Mouse (Mus musculus): Measurements from ENCODE around the gene Tnnt3. TPM values are rescaled to one million over a fixed set of nuclear protein-coding genes. Genes with fewer than 3 reads are reported as not detected.

The Tnnt3 gene
- polyA plus RNA-seq, 1 experiment from 2014 or later: 1.5 TPM

DNA sequence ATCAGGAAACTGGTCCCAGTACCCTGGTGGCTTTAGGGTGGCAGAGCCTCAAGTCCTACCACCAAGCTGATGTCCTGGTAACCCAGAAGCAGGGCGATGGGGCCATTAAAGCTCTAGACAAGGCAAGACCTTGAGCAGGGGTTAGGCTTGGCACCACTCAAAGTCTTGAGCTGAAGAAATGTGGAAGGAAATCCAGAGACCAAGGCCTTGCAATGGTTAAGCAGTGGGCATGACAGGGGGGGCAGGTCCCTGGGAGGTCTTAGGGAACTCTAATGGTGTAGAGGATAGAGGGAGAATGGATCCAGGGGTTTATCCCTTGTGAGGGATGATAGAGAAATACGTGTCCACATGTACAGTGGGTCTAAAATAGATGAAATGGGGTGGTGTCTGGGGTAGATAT lies 25.2 kb upstream of the Tnnt3 start:
- TF ChIP-seq EP300 (IDR thresholded peaks at IDR 0.05): no peak
- Histone ChIP-seq H3K4me1 (ENCODE audit: insufficient read depth, low read depth, low read length) (0 out of 2 replicates have a peak, but pooled peaks cover 4% of the 10 kb centered on the region), H3K9ac (replicated peaks; ENCODE audit: low read depth) (no peak overlapping the region), H3K27me3 (replicated peaks; ENCODE audit: insufficient read depth, low read length) (no peaks in the 10 kb centered on the region), H3K4me3 (ENCODE audit: low read depth, low read length) (no peak overlapping the region), H3K27ac (ENCODE audit: low read length) (no peak overlapping the region), H3K4me2 (replicated peaks; ENCODE audit: low read depth, low read length) (no peak overlapping the region), H3K9me3 (ENCODE audit: low read length) (no peaks in the 10 kb centered on the region), H3K36me3 (ENCODE audit: insufficient read depth, low read length) (no peaks in the 10 kb centered on the region)
- DNase-seq (ENCODE audit: low spot score) (no peak), ATAC-seq (no peak)
- WGBS: 75% methylated on average over 2 of the region's 2 CpGs

DNA sequence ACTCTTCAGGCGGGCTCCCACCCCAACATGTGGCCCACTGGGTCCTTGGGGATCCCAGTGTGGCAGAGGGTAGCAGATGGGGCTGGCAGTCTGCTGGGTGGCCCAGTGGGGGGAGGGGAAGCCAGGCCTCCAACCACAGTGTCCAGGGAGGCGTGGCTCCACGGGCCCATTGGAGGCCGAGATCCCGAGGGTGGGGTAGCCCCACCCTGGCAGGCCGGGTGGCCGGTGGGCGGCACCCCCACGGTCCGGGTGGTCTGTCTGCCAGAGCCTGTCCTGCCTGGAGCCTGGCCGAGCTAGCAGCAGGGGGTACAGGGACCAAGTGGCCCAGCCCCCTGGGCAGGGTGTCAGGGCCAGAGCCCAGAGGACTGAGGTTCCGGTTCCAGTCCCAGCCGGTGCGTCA lies 23.8 kb upstream of the Tnnt3 start:
- H3K27ac ChIP-seq (ENCODE audit: low read length): peak overlapping the region; percentile 68; the same call in 1 of the 2 replicates
- H3K9ac ChIP-seq (replicated peaks; ENCODE audit: low read depth): peak overlapping the region; percentile 46; the same call in 1 of the 2 replicates
- peak; percentile 41 for DNase-seq (ENCODE audit: low spot score)
- H3K9me3 ChIP-seq (ENCODE audit: low read length): no peaks in the 10 kb centered on the region
- H3K27me3 ChIP-seq (replicated peaks; ENCODE audit: insufficient read depth, low read length): no peaks in the 10 kb centered on the region
- peak overlapping the region; percentile 22; the same call in 1 of the 2 replicates for H3K4me3 ChIP-seq (ENCODE audit: low read depth, low read length)
- no peak for TF ChIP-seq CTCF (IDR thresholded peaks at IDR 0.05)
- no peak for TF ChIP-seq EP300 (IDR thresholded peaks at IDR 0.05)
- 0 out of 2 replicates have a peak, but pooled peaks cover 4% of the 10 kb centered on the region for H3K4me1 ChIP-seq (ENCODE audit: insufficient read depth, low read depth, low read length)
- no peaks in the 10 kb centered on the region for H3K36me3 ChIP-seq (ENCODE audit: insufficient read depth, low read length)
- 60% methylated on average over 10 of the region's 14 CpGs for WGBS
- ATAC-seq: peak; percentile 67
- H3K4me2 ChIP-seq (replicated peaks; ENCODE audit: low read depth, low read length): peak overlapping the region; percentile 43

DNA sequence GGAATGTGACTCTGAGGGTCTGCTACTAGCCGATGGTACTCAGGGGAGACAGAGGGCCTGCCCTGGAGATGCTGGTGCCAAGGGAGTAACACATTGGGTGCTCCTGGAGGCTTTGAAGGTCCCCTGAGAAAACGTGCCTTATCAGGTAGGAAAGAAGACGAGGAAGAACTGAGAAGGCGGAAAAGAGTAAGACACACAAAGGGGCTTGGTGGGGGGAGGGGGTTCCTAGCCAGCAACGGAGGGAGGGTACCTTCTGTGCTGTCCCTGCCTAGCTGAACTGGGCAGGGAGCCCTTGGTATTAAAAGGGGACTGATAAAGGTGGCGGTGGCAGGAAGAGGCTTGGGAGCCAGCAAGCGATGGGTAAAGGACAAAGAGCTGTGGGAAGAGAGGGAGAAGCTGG lies 23.0 kb upstream of the Tnnt3 start:
- Histone ChIP-seq H3K36me3 (ENCODE audit: insufficient read depth, low read length) (no peaks in the 10 kb centered on the region), H3K9ac (replicated peaks; ENCODE audit: low read depth) (peak overlapping the region; percentile 46), H3K27ac (ENCODE audit: low read length) (peak overlapping the region; percentile 63), H3K9me3 (ENCODE audit: low read length) (no peaks in the 10 kb centered on the region), H3K4me1 (ENCODE audit: insufficient read depth, low read depth, low read length) (0 out of 2 replicates have a peak, but pooled peaks cover 2% of the 10 kb centered on the region), H3K4me2 (replicated peaks; ENCODE audit: low read depth, low read length) (peak overlapping the region; percentile 43), H3K4me3 (ENCODE audit: low read depth, low read length) (peak overlapping the region; percentile 22), H3K27me3 (replicated peaks; ENCODE audit: insufficient read depth, low read length) (no peaks in the 10 kb centered on the region)
- DNase-seq (ENCODE audit: low spot score) (no peak), ATAC-seq (no peak)
- TF ChIP-seq CTCF (IDR thresholded peaks at IDR 0.05): no peak
- TF ChIP-seq EP300 (IDR thresholded peaks at IDR 0.05): no peak
- 45% methylated on average over 7 of the region's 7 CpGs for WGBS

DNA sequence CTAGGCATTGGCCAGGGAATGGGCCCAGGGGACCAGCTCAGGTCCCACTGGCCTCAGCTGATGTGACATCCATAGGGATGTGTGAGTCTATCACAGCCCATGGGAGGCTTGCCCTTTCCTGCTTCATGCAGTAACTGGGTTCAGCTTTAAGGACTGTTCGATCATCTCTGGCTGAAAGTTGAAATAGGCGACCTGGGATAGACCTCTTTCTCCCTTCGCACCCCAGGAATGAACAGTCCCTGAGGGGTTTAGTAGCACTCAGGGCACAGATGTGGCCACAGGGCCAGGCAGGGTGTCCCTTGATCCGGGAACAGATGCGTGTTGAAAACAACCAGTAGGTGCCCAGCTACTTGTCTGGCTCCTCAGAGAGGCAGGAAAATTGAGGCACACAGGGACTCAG lies 22.4 kb upstream of the Tnnt3 start:
- Histone ChIP-seq H3K9ac (replicated peaks; ENCODE audit: low read depth) (peak overlapping the region; percentile 46; the same call in 1 of the 2 replicates), H3K36me3 (ENCODE audit: insufficient read depth, low read length) (no peaks in the 10 kb centered on the region), H3K4me2 (replicated peaks; ENCODE audit: low read depth, low read length) (peak overlapping the region; percentile 43), H3K27ac (ENCODE audit: low read length) (peak overlapping the region; percentile 63), H3K4me1 (ENCODE audit: insufficient read depth, low read depth, low read length) (peaks cover 3% of the 10 kb centered on the region; the same call in 1 of the 2 replicates), H3K27me3 (replicated peaks; ENCODE audit: insufficient read depth, low read length) (no peaks in the 10 kb centered on the region), H3K9me3 (ENCODE audit: low read length) (no peaks in the 10 kb centered on the region), H3K4me3 (ENCODE audit: low read depth, low read length) (peak overlapping the region; percentile 22)
- no peak for ATAC-seq
- no peak for TF ChIP-seq CTCF (IDR thresholded peaks at IDR 0.05)
- TF ChIP-seq EP300 (IDR thresholded peaks at IDR 0.05): no peak
- no peak for DNase-seq (ENCODE audit: low spot score)
- WGBS: 73% methylated on average over 5 of the region's 5 CpGs

DNA sequence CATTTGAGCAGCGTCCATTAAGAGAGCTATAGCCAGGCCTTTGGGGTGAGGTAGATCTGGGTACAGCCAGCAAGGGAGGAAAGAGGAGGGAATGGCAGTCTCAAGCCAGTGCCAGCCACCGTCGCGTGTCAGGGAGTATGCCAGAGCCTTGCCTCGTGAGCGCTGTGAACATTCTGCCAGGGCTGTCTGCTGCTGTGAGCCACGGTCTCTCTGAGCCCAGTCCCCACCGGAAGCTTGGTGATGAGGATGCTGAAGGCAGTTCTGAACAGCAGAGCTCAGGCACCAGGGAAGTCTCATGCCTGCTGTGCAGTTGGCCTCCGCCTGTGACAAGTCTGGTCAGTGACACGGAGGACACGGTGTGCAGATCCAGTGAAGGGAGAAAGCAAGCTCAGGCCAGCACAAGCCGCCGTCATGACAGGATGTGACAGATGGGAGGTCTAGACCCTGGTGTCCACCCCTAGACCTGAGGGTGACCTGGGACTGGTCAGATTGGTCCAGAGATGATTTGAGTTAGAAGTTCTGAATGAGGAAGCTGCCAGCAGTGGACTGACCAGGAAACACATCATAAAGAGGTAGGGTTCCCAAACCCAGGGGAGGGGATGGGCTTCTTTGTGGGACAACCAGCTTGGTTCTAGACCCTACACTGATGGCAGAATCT lies 21.7 kb upstream of the Tnnt3 start:
- H3K4me3 ChIP-seq (ENCODE audit: low read depth, low read length): peak overlapping the region; percentile 22; the same call in 1 of the 2 replicates
- 0 out of 2 replicates have a peak overlapping the region, but pooled peaks have one; percentile 63 for H3K27ac ChIP-seq (ENCODE audit: low read length)
- no peaks in the 10 kb centered on the region for H3K9me3 ChIP-seq (ENCODE audit: low read length)
- no peaks in the 10 kb centered on the region for H3K36me3 ChIP-seq (ENCODE audit: insufficient read depth, low read length)
- DNase-seq (ENCODE audit: low spot score): no peak
- H3K27me3 ChIP-seq (replicated peaks; ENCODE audit: insufficient read depth, low read length): no peaks in the 10 kb centered on the region
- peak overlapping the region; percentile 46; the same call in 1 of the 2 replicates for H3K9ac ChIP-seq (replicated peaks; ENCODE audit: low read depth)
- peaks cover 8% of the 10 kb centered on the region; the same call in 1 of the 2 replicates for H3K4me1 ChIP-seq (ENCODE audit: insufficient read depth, low read depth, low read length)
- ATAC-seq: no peak
- 65% methylated on average over 13 of the region's 13 CpGs for WGBS
- TF ChIP-seq CTCF (IDR thresholded peaks at IDR 0.05) (no peak), EP300 (IDR thresholded peaks at IDR 0.05) (no peak)
- peak overlapping the region; percentile 43 for H3K4me2 ChIP-seq (replicated peaks; ENCODE audit: low read depth, low read length)

DNA sequence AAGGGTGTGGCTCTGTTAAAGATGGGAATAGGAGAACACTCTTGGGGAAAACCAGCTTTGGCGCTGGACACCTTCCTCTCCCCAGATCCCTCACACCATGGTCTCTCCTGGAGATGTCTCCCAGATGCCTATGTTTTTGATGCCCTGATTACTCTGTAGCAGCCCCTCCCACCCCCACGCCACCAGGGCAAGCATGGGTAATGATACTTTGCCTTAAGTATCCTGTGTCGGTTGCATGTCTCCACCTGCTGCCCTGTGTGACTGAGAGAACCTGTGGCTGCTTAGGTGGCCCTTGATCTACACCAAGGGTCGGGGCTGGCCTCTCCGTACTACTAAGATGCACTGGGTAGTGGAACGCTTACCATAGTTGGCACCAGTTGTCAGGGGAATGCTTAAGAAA lies 20.6 kb upstream of the Tnnt3 start:
- Histone ChIP-seq H3K4me3 (ENCODE audit: low read depth, low read length) (no peak overlapping the region), H3K4me1 (ENCODE audit: insufficient read depth, low read depth, low read length) (peaks cover 8% of the 10 kb centered on the region; the same call in 1 of the 2 replicates), H3K27me3 (replicated peaks; ENCODE audit: insufficient read depth, low read length) (no peaks in the 10 kb centered on the region), H3K4me2 (replicated peaks; ENCODE audit: low read depth, low read length) (peak overlapping the region; percentile 43), H3K27ac (ENCODE audit: low read length) (no peak overlapping the region), H3K9me3 (ENCODE audit: low read length) (no peaks in the 10 kb centered on the region), H3K36me3 (ENCODE audit: insufficient read depth, low read length) (no peaks in the 10 kb centered on the region), H3K9ac (replicated peaks; ENCODE audit: low read depth) (peak overlapping the region; percentile 19; the same call in 1 of the 2 replicates)
- ATAC-seq (no peak), DNase-seq (ENCODE audit: low spot score) (no peak)
- WGBS: 81% methylated on average over 6 of the region's 6 CpGs
- no peak for TF ChIP-seq CTCF (IDR thresholded peaks at IDR 0.05)
- TF ChIP-seq EP300 (IDR thresholded peaks at IDR 0.05): no peak
